Mouse (Mus musculus) limb, embryonic 11.5 days (tissue): ENCODE results near the gene Pyy. TPM values are rescaled to one million over a fixed set of nuclear protein-coding genes. Genes with fewer than 3 reads are reported as not detected.
A peak's percentile ranks its signal among the peaks of the same experiment; 100 is the strongest.

ENCODE experiments used
- ATAC-seq: fragments of 200-750 bp; cut with Nextera tagmentation; 2 replicates; pipeline ENCODE4 v1.8.0; 2017; ENCODE audit warnings: low read depth; ENCODE audit not compliant: insufficient number of reproducible peaks, low FRiP score, low TSS enrichment
- DNase-seq: peaks from one replicate; pipeline ENCODE4 v3.0.0-alpha.2; 2015; ENCODE audit warnings: low spot score
- H3K27ac ChIP-seq: fragments of 300-500 bp; sonication (generic); replicated peaks from 2 replicates; pipeline ENCODE4 v1.5.1; 2014; ENCODE audit warnings: low read depth, mild to moderate bottlenecking, low read length
- H3K27me3 ChIP-seq: fragments of 300-500 bp; sonication (generic); 2 replicates; pipeline ENCODE4 v1.6.1; 2014; ENCODE audit warnings: mild to moderate bottlenecking, low read length, mixed read lengths; ENCODE audit not compliant: control insufficient read depth, insufficient read depth
- H3K36me3 ChIP-seq: fragments of 300-500 bp; sonication (generic); 2 replicates; pipeline ENCODE4 v1.6.1; 2014; ENCODE audit warnings: mild to moderate bottlenecking, low read length, moderate library complexity, mixed read lengths; ENCODE audit not compliant: control insufficient read depth, insufficient read depth
- H3K4me1 ChIP-seq: fragments of 300-500 bp; sonication (generic); 2 replicates; pipeline ENCODE4 v1.6.1; 2014; ENCODE audit warnings: low read length, mixed read lengths; ENCODE audit not compliant: control insufficient read depth, insufficient read depth
- H3K4me2 ChIP-seq: fragments of 300-500 bp; sonication (generic); 2 replicates; pipeline ENCODE4 v1.6.1; 2014; ENCODE audit warnings: low read depth, mild to moderate bottlenecking, moderate library complexity; ENCODE audit not compliant: severe bottlenecking
- H3K4me3 ChIP-seq: fragments of 300-500 bp; sonication (generic); 2 replicates; pipeline ENCODE4 v1.5.1; 2014; ENCODE audit warnings: low read depth, low read length
- H3K9ac ChIP-seq: fragments of 300-500 bp; sonication (generic); 2 replicates; pipeline ENCODE4 v1.6.1; 2014; ENCODE audit warnings: mild to moderate bottlenecking, low read length
- H3K9me3 ChIP-seq: fragments of 300-500 bp; sonication (generic); 2 replicates; pipeline ENCODE4 v1.6.1; 2016; ENCODE audit warnings: low read length; ENCODE audit not compliant: control insufficient read depth
- WGBS: fragments of 180-500 bp; shearing (Covaris S2); extraction: QIAGEN DNeasy Blood & Tissue Kit; methylation state at CpG from one replicate; pipeline ENCODE4 v1.1.7; 2014; 5-methylcytosine and 5-hydroxymethylcytosine counted together
- polyA plus RNA-seq: library from polyadenylated mRNA; unstranded; fragments of >200 nt; fragmentation: Nextera tagmentation; extraction: Ambion mirVana; gene quantifications from 2 replicates; pipeline ENCODE4 v1.2.1, GENCODE M21; 2014

Gene Pyy
- polyA plus RNA-seq, 1 experiment from 2014 or later: not detected

DNA sequence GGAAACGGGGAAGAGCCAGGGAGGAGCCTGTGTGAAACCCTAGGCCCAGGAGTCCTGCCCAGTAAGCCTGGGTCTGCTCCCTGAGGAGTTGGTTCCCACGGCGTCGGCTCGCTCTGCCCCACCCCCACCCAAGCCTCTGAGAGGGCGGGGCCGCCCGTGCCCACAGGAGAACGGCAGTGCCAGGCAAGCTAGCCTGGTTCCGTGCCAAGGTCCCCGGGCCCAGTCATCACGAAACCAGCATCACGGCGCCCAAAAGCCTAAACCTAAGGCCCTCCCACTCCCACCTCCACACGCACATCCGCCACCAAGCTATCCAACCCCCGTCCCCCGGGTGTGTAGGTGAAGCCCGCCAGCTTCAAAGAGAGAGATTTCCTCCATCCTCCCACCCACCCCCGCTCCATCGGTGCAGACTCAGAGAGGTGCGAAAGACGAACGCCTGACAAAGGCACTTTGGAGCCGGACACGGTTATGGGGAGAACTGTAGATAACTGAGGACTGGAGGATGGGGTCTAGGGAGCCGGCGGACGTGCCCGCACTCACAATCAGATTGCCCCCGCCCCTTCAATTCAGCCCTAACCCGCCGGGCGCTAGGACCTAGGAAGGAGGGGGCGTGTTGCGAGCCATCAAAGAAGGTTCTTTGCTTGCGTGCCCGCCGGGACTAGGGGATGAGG lies 20.4 kb downstream of the Pyy start:
- DNase-seq: peak; percentile 93
- Histone ChIP-seq H3K4me3 (peak overlapping the region; percentile 69), H3K9ac (peak overlapping the region; percentile 49), H3K27me3 (no peaks in the 10 kb centered on the region), H3K4me2 (peak overlapping the region; percentile 91), H3K27ac (peak overlapping the region; percentile 87), H3K36me3 (0 out of 2 replicates have a peak, but pooled peaks cover 2% of the 10 kb centered on the region), H3K9me3 (no peaks in the 10 kb centered on the region), H3K4me1 (peaks cover 28% of the 10 kb centered on the region)
- peak; percentile 68 for ATAC-seq
- under 1% methylated on average over 39 of the region's 39 CpGs for WGBS

- Histone ChIP-seq H3K27me3 (no peaks in the 10 kb centered on the region), H3K36me3 (0 out of 2 replicates have a peak, but pooled peaks cover 2% of the 10 kb centered on the region), H3K9me3 (no peaks in the 10 kb centered on the region), H3K4me1 (peaks cover 28% of the 10 kb centered on the region), H3K9ac (no peak overlapping the region), H3K4me2 (peak overlapping the region; percentile 91; the same call in 1 of the 2 replicates), H3K27ac (no peak overlapping the region), H3K4me3 (peak overlapping the region; percentile 69; the same call in 1 of the 2 replicates)
- DNase-seq (peak; percentile 45), ATAC-seq (no peak)
- WGBS: 7% methylated on average over 3 of the region's 3 CpGs
These were observed 21.3 kb downstream of the Pyy start for GRCm38 (mm10) chr11:102086331-102086730.

GRCm38 (mm10) chr11:102084159-102084558 lies 23.5 kb downstream of the Pyy start:
- Histone ChIP-seq H3K4me2 (no peak overlapping the region), H3K27ac (no peak overlapping the region), H3K4me1 (peaks cover 19% of the 10 kb centered on the region), H3K27me3 (no peaks in the 10 kb centered on the region), H3K4me3 (no peak overlapping the region), H3K9me3 (no peaks in the 10 kb centered on the region), H3K36me3 (0 out of 2 replicates have a peak, but pooled peaks cover 2% of the 10 kb centered on the region), H3K9ac (no peak overlapping the region)
- WGBS: 31% methylated on average over 6 of the region's 7 CpGs
- DNase-seq (no peak), ATAC-seq (no peak)

GRCm38 (mm10) chr11:102083193-102083592 lies 24.4 kb downstream of the Pyy start:
- Histone ChIP-seq H3K4me1 (peaks cover 18% of the 10 kb centered on the region), H3K36me3 (0 out of 2 replicates have a peak, but pooled peaks cover 2% of the 10 kb centered on the region), H3K4me3 (no peak overlapping the region), H3K9me3 (no peaks in the 10 kb centered on the region), H3K27me3 (no peaks in the 10 kb centered on the region), H3K9ac (no peak overlapping the region), H3K4me2 (no peak overlapping the region), H3K27ac (no peak overlapping the region)
- WGBS: 59% methylated on average over 4 of the region's 4 CpGs
- ATAC-seq: no peak
- no peak for DNase-seq

DNA sequence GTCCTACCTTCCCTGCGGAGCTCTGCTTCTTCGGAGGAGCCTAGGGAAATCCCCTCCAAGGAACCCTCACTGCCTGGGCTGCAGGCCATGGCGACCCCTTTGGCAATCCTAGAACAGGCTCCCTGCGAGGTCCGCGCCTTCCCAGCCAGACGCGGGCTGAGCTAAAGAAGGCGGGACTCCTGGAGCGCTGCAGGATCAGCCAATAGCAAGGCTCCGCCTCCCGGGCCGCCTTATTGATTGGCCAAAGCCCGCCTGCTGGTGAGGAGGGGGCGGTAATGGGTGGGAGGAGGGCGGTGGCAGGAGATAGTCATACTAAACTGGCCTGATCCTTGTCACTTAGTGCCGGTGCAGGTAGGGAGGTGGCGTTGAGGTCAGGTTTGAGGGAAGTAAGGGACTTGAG lies 25.3 kb downstream of the Pyy start:
- Histone ChIP-seq H3K9ac (peak overlapping the region; percentile 46), H3K27ac (no peak overlapping the region), H3K27me3 (no peaks in the 10 kb centered on the region), H3K9me3 (no peaks in the 10 kb centered on the region), H3K4me3 (peak overlapping the region; percentile 35), H3K36me3 (0 out of 2 replicates have a peak, but pooled peaks cover 2% of the 10 kb centered on the region), H3K4me2 (peak overlapping the region; percentile 67), H3K4me1 (peaks cover 18% of the 10 kb centered on the region)
- WGBS: under 1% methylated on average over 18 of the region's 18 CpGs
- peak; percentile 89 for DNase-seq
- ATAC-seq: peak; percentile 70

DNA sequence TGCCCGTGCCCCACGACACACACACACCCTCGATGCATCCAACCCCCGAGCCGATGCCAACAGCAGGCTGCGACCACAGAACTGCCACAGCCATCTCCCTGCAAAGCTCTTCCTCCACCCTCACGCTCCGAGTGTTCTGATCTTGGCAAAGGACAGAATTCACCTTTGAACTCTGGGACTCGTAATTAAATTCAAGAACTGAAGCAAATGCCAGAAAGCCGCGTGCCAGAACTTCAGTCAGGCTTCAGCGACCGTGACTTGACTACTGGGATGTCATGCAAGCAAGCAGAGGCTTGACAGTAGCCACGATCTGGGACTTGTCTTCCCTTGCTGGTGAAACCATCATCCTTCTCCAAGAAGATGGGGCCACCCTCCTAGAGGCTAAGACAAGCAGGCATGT lies 33.9 kb downstream of the Pyy start:
- H3K4me3 ChIP-seq: no peak overlapping the region
- no peak overlapping the region for H3K9ac ChIP-seq
- H3K9me3 ChIP-seq: no peaks in the 10 kb centered on the region
- H3K4me2 ChIP-seq: no peak overlapping the region
- 82% methylated on average over 14 of the region's 14 CpGs for WGBS
- no peaks in the 10 kb centered on the region for H3K36me3 ChIP-seq
- no peaks in the 10 kb centered on the region for H3K27me3 ChIP-seq
- H3K27ac ChIP-seq: no peak overlapping the region
- H3K4me1 ChIP-seq: no peaks in the 10 kb centered on the region
- no peak for ATAC-seq
- DNase-seq: no peak

DNA sequence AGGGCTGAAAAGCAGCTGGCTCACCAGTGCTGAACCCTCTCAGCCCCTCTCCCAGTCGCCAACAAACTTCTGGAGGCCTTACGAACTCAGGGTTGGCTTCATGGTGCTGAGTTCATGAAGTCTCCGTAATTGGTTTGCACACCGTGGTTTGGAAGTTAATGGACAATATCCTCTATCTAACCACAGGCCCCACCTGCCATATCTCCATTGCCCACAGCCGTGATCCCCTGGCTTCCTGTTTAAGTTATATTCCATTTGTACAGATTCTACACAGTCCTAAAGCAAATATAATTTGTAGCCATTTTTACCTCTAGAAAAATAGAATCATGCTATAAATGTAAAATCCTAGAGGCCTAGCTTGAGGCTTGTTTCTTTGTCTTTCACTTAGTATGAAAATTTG lies 34.9 kb downstream of the Pyy start:
- no peaks in the 10 kb centered on the region for H3K9me3 ChIP-seq
- H3K4me3 ChIP-seq: no peak overlapping the region
- 0 out of 2 replicates have a peak, but pooled peaks cover 3% of the 10 kb centered on the region for H3K4me1 ChIP-seq
- WGBS: 84% methylated on average over 5 of the region's 5 CpGs
- H3K4me2 ChIP-seq: no peak overlapping the region
- H3K9ac ChIP-seq: no peak overlapping the region
- H3K27ac ChIP-seq: no peak overlapping the region
- no peak for ATAC-seq
- H3K27me3 ChIP-seq: no peaks in the 10 kb centered on the region
- no peaks in the 10 kb centered on the region for H3K36me3 ChIP-seq
- DNase-seq: no peak

DNA sequence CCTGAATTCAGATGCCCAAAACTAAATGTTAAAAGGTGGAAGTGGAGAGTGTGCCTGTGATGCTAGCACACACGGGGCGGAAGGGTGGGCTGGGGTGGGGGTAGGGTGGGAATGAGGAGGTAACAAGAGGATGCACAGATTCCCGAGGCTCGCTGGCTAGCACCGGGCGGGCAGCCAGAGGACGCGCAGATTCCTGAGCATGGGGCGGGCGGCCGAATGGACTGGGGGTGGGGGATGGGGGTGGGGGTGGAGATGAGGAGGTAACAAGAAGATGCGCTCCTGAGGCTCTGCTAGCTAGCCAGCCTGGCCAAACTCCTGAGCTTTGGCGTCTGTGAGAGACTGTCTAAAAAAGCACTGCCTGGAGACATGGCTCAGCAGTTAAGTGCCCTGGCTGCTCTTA lies 37.2 kb downstream of the Pyy start:
- Histone ChIP-seq H3K9me3 (no peaks in the 10 kb centered on the region), H3K4me2 (no peak overlapping the region), H3K4me3 (no peak overlapping the region), H3K27me3 (no peaks in the 10 kb centered on the region), H3K27ac (no peak overlapping the region), H3K4me1 (0 out of 2 replicates have a peak, but pooled peaks cover 3% of the 10 kb centered on the region), H3K9ac (no peak overlapping the region), H3K36me3 (no peaks in the 10 kb centered on the region)
- DNase-seq: no peak
- WGBS: 1% methylated on average over 13 of the region's 13 CpGs
- no peak for ATAC-seq
